Mouse (Mus musculus) T-helper 17 cell (primary cell): ENCODE data around the gene Fhit.
"Not testable (repeated sequence)": the region's sequence is repeated elsewhere in the genome, so short reads cannot be mapped to it uniquely, and the experiment has no call there.

Source experiments
- in situ Hi-C, 2 experiments: fragments of 300-600 bp; cut with MboI, MseI; formaldehyde crosslinking; loops; 1 replicate in 1 of 2; 2 replicates in 1 of 2; pipeline ENCODE4 v1.15.1; 2025; ENCODE audit warnings: high pct_unique_total_duplicates in 2 of 2

Gene Fhit

DNA sequence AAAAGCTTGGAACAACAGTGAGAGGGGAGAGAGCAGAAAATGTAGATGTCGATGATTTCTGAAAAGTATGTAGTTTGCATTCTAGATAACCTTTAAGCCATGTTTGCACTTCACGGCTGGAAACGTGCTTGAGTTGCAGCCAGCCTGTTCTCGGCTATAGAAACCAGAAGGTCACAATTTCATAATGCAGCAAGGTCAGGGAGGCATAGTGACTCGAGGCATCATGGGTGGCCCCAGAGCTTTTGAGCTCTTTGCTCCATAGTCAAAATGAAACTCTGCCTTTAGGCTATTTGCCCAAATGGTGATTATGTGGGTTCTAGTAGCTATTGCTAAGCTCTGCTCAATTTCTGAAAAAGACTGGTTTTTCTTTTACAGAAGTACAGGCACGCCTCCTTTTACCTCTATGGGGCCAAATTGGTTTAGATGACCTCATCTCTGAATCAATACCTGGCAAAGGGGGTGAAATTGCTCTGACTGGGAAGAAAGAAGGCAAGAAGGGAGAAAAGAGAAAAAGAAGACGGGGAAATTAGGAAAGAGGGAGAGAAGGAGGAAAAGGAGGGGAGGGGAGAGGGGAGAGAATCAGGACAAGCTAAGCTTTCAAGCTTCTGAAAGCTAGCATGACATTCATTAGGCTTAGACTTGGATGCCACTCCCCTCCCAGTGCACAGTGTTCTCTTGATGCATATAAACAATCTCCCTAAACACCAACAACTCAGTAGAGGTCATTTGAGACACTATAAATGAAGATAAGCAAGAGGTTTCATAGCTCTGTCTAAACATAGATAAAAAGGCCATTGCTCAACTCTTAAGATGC lies 1148.6 kb downstream of the Fhit start:
- in situ Hi-C loops = no loop called here

- in situ Hi-C loops = no loop called here
Measured at GRCm38 (mm10) chr14:10006278-10006677, 1155.6 kb downstream of the Fhit start.

- in situ Hi-C loops = no loop called here
Measured at GRCm38 (mm10) chr14:10003847-10004246, 1158.0 kb downstream of the Fhit start.

DNA sequence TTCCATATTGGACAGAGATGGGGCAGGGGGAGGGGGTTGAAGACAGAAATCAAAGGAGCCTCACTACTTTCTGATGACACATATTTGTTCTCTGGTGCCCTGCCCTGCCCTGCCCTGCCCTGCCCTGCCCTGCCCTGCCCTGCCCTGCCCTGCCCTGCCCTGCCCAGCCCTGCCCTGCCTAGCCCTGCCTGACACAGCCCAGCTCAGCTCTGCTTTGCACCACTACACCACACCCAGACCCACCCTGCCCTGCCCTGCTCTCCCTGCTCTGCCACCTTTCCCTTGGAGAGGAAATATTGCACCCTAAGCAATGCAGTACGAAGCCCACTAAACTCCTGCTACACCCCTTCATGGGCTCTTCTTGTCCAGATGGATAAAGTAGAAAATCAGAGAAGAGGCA lies 1171.2 kb downstream of the Fhit start:
- in situ Hi-C loops = no loop called here

DNA sequence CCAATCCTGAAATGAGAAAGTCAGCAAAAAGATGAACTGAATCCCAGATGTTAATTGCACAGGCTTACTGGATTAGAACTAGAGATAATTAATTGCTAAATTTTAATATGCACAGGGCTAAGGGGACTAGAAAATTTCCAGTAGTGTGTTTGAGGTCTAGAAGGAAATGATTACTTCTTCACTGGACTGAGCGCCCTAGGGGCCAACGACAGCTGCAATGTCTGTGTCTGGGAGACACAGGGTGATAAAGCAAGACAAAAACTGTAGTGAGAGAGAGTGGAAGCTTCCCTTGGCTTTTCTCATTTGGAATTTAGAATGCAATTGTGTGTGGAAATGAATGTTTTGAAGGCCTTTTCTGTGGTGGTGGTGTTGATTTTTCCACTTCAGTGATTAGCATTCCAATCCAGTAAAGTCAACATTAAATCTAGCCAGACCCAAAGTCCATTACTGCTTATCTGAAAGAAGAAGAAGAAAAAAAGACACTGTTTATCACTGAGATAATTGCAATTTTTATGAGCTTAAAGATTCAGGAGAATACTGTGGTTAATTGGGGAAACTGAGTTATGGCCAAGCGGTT lies 1184.8 kb downstream of the Fhit start:
- in situ Hi-C loops = no loop called here

DNA sequence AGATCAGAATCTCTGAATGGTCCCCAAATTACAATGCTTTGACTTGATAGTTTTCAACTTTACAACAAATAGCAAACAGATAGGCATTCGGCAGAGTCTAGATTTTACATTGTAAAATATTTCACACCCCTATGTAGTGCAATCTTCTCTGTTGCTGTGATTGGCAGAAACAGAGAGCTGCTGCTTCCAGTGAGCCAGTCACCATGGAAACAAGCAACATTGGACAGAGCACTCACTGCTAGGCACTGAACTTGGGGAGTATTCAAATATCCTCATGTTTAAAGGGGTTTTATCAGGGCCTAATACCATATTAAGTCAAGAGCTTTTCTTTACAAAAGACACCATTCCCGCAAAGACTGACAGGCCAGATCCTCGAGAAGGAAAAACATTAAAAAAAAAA lies 1187.4 kb downstream of the Fhit start:
- in situ Hi-C loops = no loop called here

DNA sequence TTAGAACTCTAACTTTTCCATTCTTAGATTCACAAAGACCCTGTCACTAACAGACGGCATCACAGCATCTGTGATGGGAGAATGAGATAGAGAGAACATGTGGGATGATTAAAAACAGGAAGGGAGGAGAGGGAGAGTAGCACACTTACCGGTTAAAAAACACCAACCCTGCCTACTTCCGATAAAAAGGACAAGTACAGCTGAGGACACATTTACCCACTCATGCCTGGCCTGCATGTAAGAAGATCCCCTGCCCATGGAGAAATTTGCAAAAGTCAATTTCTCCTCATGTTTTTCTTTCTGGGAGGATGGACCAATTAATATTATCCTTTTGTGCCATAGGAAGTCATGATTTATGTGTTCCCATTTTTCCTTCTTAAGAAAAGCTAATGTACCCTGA lies 1198.0 kb downstream of the Fhit start:
- in situ Hi-C loops = no loop called here

DNA sequence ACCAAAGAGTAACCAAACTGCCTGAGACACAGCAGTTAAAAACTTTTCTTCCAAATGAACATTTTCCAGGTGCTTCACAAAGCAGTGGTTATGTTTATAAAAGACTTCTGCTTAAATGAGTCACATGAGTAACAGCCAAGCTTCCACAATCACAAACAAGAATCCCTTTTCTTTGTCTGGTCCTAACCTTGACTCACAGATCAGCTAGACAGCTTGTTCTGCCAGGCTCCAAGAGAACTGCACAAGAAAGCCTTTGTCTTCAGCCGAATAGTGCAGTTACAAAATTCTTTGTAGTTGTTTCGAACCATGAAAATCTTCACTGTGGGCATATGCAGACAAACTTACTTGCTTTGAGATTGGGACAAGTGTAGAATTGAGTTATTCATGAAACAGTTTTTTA lies 1201.4 kb downstream of the Fhit start:
- in situ Hi-C loops = no loop called here

- in situ Hi-C loops = no loop called here
Measured at GRCm38 (mm10) chr14:9899494-9899893, 1262.3 kb downstream of the Fhit start.

- in situ Hi-C loops = no loop called here
Measured at GRCm38 (mm10) chr14:9896556-9896955, 1265.3 kb downstream of the Fhit start.

DNA sequence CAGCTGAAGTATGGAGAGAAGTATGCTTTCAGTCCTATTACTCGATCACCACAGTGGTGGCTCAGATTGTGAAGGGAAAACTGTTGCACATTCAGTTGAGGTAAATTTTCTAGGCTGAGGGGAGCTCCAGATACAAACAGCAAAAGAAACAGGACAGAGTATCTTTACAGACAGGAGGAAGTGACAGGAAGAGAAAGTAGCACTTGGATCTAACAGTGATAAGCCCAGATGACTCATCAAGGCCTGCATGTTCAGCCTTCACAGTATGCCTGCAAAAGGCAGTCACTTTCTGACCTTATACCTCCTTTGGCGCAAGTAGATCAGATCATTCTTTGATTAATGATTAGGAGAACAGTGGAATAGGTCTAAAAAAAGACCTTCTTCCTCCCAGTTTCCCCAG lies 1309.8 kb downstream of the Fhit start:
- in situ Hi-C loops = no loop called here

GRCm38 (mm10) chr14:9832290-9832689 lies 1329.5 kb downstream of the Fhit start:
- in situ Hi-C loops = no loop called here

- in situ Hi-C loops = not testable (repeated sequence)
Measured at GRCm38 (mm10) chr14:9828699-9829240, 1333.1 kb downstream of the Fhit start.

DNA sequence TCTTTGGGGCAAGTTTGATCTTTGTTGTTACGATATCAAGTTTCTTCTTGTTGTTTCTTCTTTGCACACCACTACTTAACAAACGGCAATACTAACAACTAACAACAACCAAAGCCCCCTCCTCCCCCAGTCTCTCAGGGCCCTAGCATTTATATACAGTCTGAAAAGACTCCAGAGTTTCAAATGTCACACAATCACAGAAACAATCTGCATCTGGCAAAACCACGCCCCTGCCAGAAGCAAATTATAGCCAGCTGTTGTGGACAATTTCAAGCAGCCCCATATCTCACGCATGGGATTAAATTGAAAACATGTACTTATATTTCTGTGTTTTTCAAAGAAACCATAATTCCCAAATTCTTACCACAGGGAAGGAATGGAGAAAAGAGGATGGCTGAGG lies 1345.9 kb downstream of the Fhit start:
- in situ Hi-C loops = no loop called here

- in situ Hi-C loops = no loop called here
Measured at GRCm38 (mm10) chr14:9811847-9812321, 1350.0 kb downstream of the Fhit start.

DNA sequence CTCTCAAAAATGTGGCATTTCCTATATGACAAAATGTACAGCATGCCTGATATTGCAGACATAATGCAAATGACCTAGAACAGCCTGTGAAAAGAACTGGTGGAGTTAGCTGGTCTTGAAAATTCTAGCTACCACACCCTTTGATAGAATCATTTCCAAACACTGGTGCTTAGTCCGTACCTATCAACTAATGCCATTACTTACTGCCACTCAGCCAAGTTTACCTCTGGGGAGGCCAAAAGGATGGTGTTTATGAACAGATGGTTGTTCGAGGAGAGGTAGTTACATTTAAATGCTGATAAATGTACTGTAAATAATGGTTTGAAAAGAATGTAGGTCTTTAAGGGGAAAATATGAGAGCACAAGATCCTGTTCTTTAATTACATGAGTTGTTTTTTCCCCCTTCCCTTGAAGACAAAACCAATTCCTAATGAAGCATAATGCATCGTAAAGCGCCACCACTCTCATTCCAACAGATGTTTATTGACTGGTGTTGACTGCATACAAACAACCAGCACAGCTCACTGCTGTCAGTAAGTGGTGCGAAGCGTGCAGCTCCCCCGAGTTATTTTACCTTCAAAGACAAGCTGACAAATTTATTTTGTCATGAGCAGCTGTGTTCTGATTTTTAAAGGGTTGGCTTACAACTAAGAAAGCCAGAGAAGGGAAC lies 1350.5 kb downstream of the Fhit start:
- in situ Hi-C loops = no loop called here

GRCm38 (mm10) chr14:9793403-9793802 lies 1368.4 kb downstream of the Fhit start:
- in situ Hi-C loops = no loop called here

GRCm38 (mm10) chr14:9788402-9788950 lies 1373.4 kb downstream of the Fhit start:
- in situ Hi-C loops = no loop called here

GRCm38 (mm10) chr14:9787389-9787788 lies 1374.4 kb downstream of the Fhit start:
- in situ Hi-C loops = no loop called here

GRCm38 (mm10) chr14:9785861-9786260 lies 1376.0 kb downstream of the Fhit start:
- in situ Hi-C loops = no loop called here

DNA sequence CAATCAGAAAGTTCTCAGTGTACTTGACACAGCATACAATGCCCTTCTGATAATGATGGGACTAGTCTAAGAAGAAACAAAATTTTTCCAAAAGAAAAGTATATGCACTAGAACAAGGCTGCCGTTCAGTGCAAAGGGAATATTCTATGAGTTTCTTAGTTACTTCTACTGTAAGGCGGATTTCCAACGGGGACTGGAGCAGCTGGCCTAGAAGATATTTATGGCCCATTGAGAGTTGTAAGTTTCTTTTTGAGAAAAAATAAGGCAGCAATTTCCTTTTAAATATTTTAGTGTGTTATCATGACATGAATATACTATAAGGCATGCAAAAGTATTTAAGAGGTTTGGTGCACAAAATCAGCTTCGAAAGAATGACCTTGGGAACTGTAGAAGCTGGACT lies 1410.5 kb downstream of the Fhit start:
- in situ Hi-C loops = no loop called here

DNA sequence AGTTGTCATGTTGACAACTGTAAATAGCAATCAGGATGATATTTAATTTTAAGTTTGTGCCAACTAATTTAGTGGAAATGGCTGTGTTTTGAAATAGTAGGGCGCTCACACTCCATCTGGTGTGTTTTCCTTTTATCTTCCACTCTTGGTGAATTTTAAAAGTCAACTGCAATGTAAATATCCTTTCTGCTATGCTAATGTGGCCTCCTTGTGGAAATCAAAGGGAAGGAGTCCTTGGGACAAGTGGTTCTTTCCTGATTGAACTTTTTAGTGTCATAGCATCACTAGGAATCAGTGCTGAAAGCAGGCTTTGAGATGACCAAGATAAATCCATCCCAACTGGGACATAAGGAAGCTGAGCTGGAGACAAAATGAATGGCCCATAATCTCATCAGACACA lies 1413.1 kb downstream of the Fhit start:
- in situ Hi-C loops = no loop called here
